Mouse (Mus musculus): Measurements from ENCODE around the gene Igf1r.
"Not testable (repeated sequence)": the region's sequence is repeated elsewhere in the genome, so short reads cannot be mapped to it uniquely, and the experiment has no call there.

The Igf1r gene

DNA sequence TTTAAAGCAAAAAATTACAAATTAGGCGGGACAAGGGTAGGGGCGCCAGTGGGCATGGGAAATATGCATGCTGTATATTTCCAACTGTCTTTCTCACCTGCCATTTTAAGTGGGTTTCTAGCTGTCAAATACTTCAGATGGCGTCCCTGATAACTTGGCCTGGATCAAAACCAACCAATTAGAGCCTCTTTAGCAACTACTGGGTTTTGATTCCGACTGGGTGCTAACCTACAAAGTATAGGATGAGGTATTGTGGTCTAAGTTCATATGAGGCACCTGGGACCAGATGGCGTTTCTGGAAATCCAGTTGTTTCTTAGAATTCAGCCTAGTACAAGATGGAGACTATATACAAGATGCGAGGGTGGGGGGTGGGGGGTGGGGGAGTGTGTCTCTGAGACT is 319.2 kb downstream of the Igf1r start:
- DNase-seq (ENCODE audit: low spot score): no peak

- DNase-seq (ENCODE audit: low spot score): no peak
Observed at GRCm38 (mm10) chr7:68272607-68273006, 320.0 kb downstream of the Igf1r start.

- no peak for DNase-seq (ENCODE audit: low spot score)
Observed at GRCm38 (mm10) chr7:68273515-68273914, 320.9 kb downstream of the Igf1r start, which contains the start of gene Fam169b. Gene Fam169b (plus strand): TSS chr7:68273839.

DNA sequence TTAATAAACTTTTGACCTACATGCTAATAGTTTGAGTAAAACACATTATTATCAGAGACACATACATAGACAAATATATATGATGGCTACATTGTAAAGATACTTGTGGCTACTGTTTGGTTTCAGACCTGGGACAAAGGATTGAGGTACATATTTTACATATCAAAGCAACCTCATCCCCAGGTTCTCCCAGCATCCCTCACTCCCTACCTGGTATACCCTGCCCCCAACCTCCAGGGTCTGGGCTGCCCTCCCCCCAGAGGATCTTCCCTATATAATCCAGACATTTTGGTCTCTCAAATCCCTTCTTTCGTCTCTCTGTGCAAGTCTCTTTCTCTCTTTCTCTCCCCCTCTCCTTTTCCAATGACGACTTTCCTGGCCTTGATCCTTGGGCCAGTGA is 321.6 kb downstream of the Igf1r start:
- no peak for DNase-seq (ENCODE audit: low spot score)

GRCm38 (mm10) chr7:68274951-68275350 is 322.3 kb downstream of the Igf1r start:
- no peak for DNase-seq (ENCODE audit: low spot score)

DNA sequence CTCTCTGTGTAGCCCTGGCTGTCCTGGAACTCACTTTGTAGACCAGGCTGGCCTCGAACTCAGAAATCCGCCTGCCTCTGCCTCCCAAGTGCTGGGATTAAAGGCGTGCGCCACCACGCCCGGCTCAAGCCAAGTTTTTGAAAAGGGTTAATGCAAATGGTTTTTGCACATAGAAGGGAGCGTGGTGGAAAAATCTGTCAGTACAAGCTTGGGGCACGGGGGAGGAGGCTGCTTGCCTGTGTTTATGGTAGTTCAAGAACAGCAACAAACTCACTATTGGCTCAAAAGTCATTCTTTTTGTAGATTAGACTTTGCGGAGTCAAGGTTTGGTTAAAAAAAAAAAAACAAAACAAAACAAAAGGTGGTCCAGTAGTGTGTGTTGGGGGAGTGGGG is 322.8 kb downstream of the Igf1r start:
- DNase-seq (ENCODE audit: low spot score): not testable (repeated sequence)

GRCm38 (mm10) chr7:68275838-68276731 is 323.5 kb downstream of the Igf1r start:
- DNase-seq (ENCODE audit: low spot score): peak; percentile 45

DNA sequence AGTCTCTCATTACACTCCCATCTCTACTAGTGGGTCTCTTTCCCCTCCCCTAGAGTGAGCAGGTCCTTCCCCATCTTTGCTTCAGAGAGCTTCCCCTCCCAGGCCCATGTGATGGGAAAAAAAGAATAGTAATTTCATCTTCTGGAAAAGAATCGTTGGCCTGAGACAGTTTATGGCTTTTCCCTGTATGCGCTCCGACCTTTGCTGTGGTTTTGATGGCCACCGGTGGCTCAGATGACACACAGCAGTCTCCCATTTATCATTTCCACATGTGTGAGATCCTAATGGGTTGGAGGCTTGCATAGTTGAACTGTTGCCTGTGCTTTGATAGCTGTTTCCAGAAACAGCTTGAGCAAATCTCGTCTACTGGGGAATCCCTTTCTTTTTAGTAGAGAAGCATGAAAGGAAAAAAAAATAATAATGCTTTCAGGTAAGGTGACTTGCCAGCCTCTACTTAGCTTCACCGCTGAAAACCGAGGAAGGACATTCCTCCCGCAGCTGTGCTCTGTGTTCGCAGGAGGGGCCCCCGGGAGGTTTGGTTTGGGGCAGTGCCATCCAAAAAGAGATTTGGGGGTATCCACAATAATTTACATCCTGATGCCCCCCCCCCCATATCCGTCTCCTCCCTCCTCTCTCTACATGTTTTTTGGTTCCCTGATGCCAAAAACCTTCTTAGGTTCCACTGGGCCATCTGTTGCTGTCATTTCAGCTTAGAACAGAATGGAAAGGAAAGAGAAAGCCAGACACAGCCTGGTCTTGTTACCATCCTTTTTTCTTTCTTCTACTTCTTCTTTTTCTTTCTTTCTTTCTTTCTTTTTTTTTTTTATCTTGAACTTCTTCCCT is 324.6 kb downstream of the Igf1r start:
- DNase-seq (ENCODE audit: low spot score): no peak

GRCm38 (mm10) chr7:68277897-68278270 is 325.3 kb downstream of the Igf1r start:
- no peak for DNase-seq (ENCODE audit: low spot score)

DNA sequence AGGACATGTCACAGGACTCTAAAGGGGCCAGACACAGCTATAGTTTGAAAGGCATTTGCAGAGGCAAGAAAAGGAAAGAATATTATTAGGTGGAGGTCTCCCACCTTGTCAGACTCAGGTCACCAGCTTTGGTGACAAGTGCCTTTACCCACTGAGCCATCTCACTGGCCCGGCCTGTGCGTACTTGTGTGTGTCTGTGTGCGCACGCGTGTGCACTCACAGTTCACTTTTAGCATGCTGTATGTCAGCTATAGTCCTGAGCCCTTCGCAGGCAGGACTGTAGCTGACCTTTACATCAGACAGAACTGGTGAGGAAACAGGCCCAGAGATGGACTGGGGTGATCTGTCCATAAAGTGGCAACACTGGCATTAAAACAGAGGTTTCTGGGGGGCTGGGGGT is 325.8 kb downstream of the Igf1r start:
- no peak for DNase-seq (ENCODE audit: low spot score)

GRCm38 (mm10) chr7:68278908-68279307 is 326.3 kb downstream of the Igf1r start:
- DNase-seq (ENCODE audit: low spot score): no peak

DNA sequence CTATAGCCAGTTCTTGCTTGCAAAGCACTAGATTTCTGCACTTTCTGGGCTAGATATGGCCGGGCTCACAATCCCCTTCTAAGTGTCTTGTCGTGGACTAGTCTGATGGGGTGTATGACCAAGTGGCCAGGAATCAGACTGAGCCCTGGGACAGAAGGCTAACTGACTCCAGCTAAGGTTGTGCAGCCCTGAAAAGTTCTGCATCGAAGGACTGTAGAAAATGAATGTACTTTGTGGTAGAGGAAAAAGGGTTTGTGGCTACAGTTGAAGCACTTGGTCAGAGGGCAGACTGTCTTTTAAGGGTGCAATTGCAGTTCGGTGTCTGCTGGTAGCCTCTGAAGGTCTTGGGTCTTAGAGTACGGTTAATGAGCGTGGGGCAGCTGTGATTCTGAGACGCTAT is 326.9 kb downstream of the Igf1r start:
- DNase-seq (ENCODE audit: low spot score): no peak

GRCm38 (mm10) chr7:68280352-68280869 is 327.8 kb downstream of the Igf1r start:
- DNase-seq (ENCODE audit: low spot score): no peak

GRCm38 (mm10) chr7:68281341-68281740 is 328.7 kb downstream of the Igf1r start:
- DNase-seq (ENCODE audit: low spot score): no peak

DNA sequence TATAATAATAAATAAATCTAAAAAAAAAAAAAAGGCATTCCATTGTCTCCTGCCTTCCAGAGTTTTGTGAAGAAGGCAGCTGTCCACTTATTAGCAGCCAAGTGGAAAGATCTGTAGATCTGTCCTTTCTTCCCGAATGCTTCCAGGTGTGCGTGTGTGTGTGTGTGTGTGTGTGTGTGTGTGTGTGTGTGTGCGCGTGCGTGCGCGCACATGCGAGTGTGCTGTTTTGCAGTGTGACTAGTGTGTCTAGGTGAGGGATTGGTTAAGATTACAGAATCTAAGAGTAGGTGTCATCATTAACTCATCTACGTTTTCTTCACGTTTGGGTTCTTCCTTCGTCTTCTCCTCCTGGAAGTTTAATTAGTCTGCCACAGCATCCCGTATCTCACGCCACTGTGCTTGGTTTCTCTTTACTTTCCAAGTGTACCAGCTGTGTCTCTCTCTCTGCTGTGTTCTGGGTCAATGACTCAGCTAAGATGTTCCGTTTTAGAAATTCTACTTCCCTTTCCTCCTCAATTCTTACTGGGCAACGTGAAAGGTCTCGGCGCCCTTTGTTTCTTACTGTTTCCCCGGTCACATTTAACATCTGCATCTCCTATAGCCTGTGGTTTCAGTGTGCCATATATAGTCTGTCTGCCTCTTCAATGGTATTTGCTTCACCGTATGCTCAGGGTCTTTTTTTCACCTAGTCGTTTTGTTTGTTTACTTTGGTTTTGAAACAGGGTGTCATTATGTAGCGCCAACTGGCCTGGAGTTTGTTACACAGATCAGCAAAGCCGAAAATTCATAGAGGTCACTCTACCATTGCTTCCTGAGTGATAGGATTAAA is 329.9 kb downstream of the Igf1r start:
- DNase-seq (ENCODE audit: low spot score): no peak

DNA sequence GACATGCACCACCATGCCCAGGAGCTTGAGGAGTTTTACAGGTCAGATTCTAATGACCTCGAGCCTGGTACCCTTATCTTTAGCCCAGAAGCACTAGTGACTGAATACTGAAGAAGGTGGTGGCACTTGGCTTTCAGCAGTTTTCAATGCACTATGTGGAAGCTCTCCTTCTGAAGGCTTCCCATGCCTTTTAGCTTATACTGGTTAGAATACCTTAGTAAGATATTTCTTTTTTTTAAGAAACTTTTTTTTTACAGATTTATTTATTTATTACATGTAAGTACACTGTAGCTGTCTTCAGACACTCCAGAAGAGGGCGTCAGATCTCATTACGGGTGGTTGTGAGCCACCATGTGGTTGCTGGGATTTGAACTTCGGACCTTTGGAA is 330.5 kb downstream of the Igf1r start:
- DNase-seq (ENCODE audit: low spot score): not testable (repeated sequence)
